Mouse (Mus musculus) naive thymus-derived CD4-positive, alpha-beta T cell, adult 5 months (primary cell): ENCODE results near the gene Odf3l1. TPM values are rescaled to one million over a fixed set of nuclear protein-coding genes. Genes with fewer than 3 reads are reported as not detected.

Experiments
- polyA plus RNA-seq: library from polyadenylated mRNA; unstranded; fragments of 100-300 nt; shearing (Covaris generic); gene quantifications from one replicate; pipeline ENCODE4 v1.2.1, GENCODE M21; 2017

Gene Odf3l1
- not detected for polyA plus RNA-seq

DNA sequence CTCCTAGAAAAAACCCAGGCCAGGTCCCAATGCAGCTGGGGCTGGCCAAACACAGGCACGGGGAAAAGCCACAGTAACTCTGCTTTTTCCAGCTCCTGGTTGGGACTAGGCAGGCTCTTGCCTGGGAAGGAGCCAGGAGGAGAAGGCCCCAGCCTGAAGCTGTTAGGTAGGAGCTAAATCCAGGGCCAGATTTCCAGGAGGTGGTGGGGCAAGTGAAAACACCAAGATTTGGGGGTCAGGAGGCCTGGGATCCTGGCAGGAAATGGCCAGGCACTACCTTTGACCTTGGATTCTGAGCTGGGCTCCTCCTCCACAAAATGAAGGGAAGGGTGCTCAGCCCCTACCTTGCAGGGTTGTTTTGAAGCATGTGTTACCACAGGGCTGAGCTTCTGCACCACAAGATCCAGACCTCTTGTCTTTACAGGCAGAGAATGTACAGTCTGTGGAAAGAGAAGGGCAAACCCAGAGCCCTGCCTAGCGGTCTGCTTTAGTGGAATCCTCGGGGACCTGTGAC lies at the start of gene Odf3l1:
TSS of gene Odf3l1 (minus strand) at position 464 of the 514 bp plus-strand sequence.

DNA sequence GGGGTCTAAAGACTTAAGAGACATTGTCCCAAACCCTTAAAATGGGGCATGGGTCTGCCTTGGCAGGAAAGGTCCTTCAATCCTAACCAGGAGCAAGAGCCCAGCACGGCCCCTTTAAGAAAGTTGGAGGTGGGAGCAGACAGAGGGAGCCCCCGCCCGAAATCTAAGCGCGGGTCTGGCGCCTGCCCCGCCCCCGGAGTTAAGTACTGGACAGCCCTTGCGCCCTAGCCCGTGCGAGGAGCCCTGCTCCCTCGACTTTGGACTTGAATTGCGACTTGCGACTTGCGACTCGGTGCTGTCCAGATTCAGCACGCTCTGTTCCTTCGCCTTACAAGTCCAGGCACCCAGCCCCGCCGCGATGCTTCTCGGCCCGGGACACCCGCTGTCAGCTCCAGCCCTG lies 353 bp upstream of the Odf3l1 start, which contains the start of gene Cspg4:
TSS of gene Cspg4 (plus strand) at position 202 of the 400 bp plus-strand sequence.

Other genes starting within 250 kb of the Odf3l1 start
- not detected for gene Lingo1, start 68.2 kb downstream of the Odf3l1 start, polyA plus RNA-seq
- not detected for gene Cspg4, start 354 bp upstream of the Odf3l1 start, polyA plus RNA-seq
- gene Snx33, start 63.7 kb upstream of the Odf3l1 start, polyA plus RNA-seq = 6.6 TPM
- gene Imp3, start 72.8 kb upstream of the Odf3l1 start, polyA plus RNA-seq = 106 TPM
- gene Snupn, start 86.2 kb upstream of the Odf3l1 start, polyA plus RNA-seq = 16.1 TPM
- gene Ptpn9, start 130.2 kb upstream of the Odf3l1 start, polyA plus RNA-seq = 11.8 TPM
- gene Sin3a, start 207.4 kb upstream of the Odf3l1 start, polyA plus RNA-seq = 38.9 TPM